Mouse (Mus musculus) hindbrain, embryonic 16.5 days (tissue): ENCODE measurements at regions not wholly inside any gene's neighbourhood (a gene's known extent, or its start where the extent isn't known, plus 50 kb on each side); places are given as distances from the start of the nearest gene placed in this dataset.

Experiments used
- ATAC-seq: fragments of 200-750 bp; cut with Nextera tagmentation; 2 replicates; pipeline ENCODE4 v1.8.0; 2017; ENCODE audit warnings: moderate TSS enrichment, moderate library complexity
- H3K27ac ChIP-seq: fragments of 300-500 bp; sonication (generic); 2 replicates; pipeline ENCODE4 v1.5.1; 2014; ENCODE audit warnings: low read depth, mild to moderate bottlenecking, control low read depth, low read length, moderate library complexity
- H3K27me3 ChIP-seq: fragments of 300-500 bp; sonication (generic); replicated peaks from 2 replicates; pipeline ENCODE4 v1.6.1; 2014; ENCODE audit warnings: low read length; ENCODE audit not compliant: control insufficient read depth, insufficient read depth
- H3K36me3 ChIP-seq: fragments of 300-500 bp; sonication (generic); 2 replicates; pipeline ENCODE4 v1.6.1; 2014; ENCODE audit warnings: mild to moderate bottlenecking, low read length, moderate library complexity, mixed read lengths; ENCODE audit not compliant: control insufficient read depth, insufficient read depth
- H3K4me1 ChIP-seq: fragments of 300-500 bp; sonication (generic); 2 replicates; pipeline ENCODE4 v1.6.1; 2014; ENCODE audit warnings: low read depth, low read length; ENCODE audit not compliant: control insufficient read depth, insufficient read depth
- H3K4me2 ChIP-seq: fragments of 300-500 bp; sonication (generic); 2 replicates; pipeline ENCODE4 v1.6.1; 2014; ENCODE audit warnings: mild to moderate bottlenecking, low read length, control low read depth, moderate library complexity
- H3K4me3 ChIP-seq: fragments of 300-500 bp; sonication (generic); 2 replicates; pipeline ENCODE4 v1.5.1; 2014; ENCODE audit warnings: mild to moderate bottlenecking, low read length, control low read depth, moderate library complexity
- H3K9ac ChIP-seq: fragments of 300-500 bp; sonication (generic); 2 replicates; pipeline ENCODE4 v1.6.1; 2014; ENCODE audit warnings: low read depth, mild to moderate bottlenecking, control low read depth, low read length, moderate library complexity
- H3K9me3 ChIP-seq: fragments of 300-500 bp; sonication (generic); 2 replicates; pipeline ENCODE4 v1.6.1; 2014; ENCODE audit warnings: mild to moderate bottlenecking, low read length, moderate library complexity; ENCODE audit not compliant: control insufficient read depth
- WGBS: fragments of 180-500 bp; shearing (Covaris S2); extraction: QIAGEN DNeasy Blood & Tissue Kit; methylation state at CpG from one replicate; pipeline ENCODE4 v1.1.7; 2014; 5-methylcytosine and 5-hydroxymethylcytosine counted together

GRCm38 (mm10) chr2:178862620-178863019 lies 432.3 kb downstream of the Cdh26 start:
- Histone ChIP-seq H3K4me2 (no peak overlapping the region), H3K9ac (no peak overlapping the region), H3K36me3 (no peaks in the 10 kb centered on the region), H3K4me3 (no peak overlapping the region), H3K4me1 (no peaks in the 10 kb centered on the region), H3K9me3 (no peaks in the 10 kb centered on the region), H3K27me3 (no peaks in the 10 kb centered on the region), H3K27ac (no peak overlapping the region)
- no peak for ATAC-seq

GRCm38 (mm10) chr2:178867086-178867485 lies 436.8 kb downstream of the Cdh26 start:
- no peaks in the 10 kb centered on the region for H3K36me3 ChIP-seq
- no peak overlapping the region for H3K4me2 ChIP-seq
- no peak overlapping the region for H3K4me3 ChIP-seq
- H3K27me3 ChIP-seq = no peaks in the 10 kb centered on the region
- no peak for ATAC-seq
- 79% methylated on average over 3 of the region's 3 CpGs for WGBS
- no peaks in the 10 kb centered on the region for H3K9me3 ChIP-seq
- no peak overlapping the region for H3K27ac ChIP-seq
- H3K4me1 ChIP-seq = no peaks in the 10 kb centered on the region
- H3K9ac ChIP-seq = no peak overlapping the region

GRCm38 (mm10) chr2:178869160-178869559 lies 438.8 kb downstream of the Cdh26 start:
- 69% methylated on average over 3 of the region's 3 CpGs for WGBS
- Histone ChIP-seq H3K4me3 (no peak overlapping the region), H3K27ac (no peak overlapping the region), H3K36me3 (no peaks in the 10 kb centered on the region), H3K4me1 (no peaks in the 10 kb centered on the region), H3K9me3 (no peaks in the 10 kb centered on the region), H3K9ac (no peak overlapping the region), H3K27me3 (no peaks in the 10 kb centered on the region), H3K4me2 (no peak overlapping the region)
- ATAC-seq = peak; percentile 64; the same call in 1 of the 2 replicates

- Histone ChIP-seq H3K9ac (no peak overlapping the region), H3K9me3 (no peaks in the 10 kb centered on the region), H3K4me2 (no peak overlapping the region), H3K27ac (no peak overlapping the region), H3K27me3 (no peaks in the 10 kb centered on the region), H3K4me3 (no peak overlapping the region), H3K36me3 (no peaks in the 10 kb centered on the region), H3K4me1 (no peaks in the 10 kb centered on the region)
- 72% methylated on average over 12 of the region's 12 CpGs for WGBS
- 0 out of 2 replicates have a peak, but pooled peaks have one; percentile 20 for ATAC-seq
Observed at GRCm38 (mm10) chr2:178878436-178878835, 448.1 kb downstream of the Cdh26 start.

GRCm38 (mm10) chr2:178885686-178886085 lies 455.4 kb downstream of the Cdh26 start:
- no peak overlapping the region for H3K4me3 ChIP-seq
- no peaks in the 10 kb centered on the region for H3K4me1 ChIP-seq
- no peak overlapping the region for H3K27ac ChIP-seq
- 54% methylated on average over 5 of the region's 5 CpGs for WGBS
- H3K36me3 ChIP-seq = no peaks in the 10 kb centered on the region
- no peaks in the 10 kb centered on the region for H3K9me3 ChIP-seq
- H3K9ac ChIP-seq = no peak overlapping the region
- no peaks in the 10 kb centered on the region for H3K27me3 ChIP-seq
- ATAC-seq = no peak
- no peak overlapping the region for H3K4me2 ChIP-seq

- Histone ChIP-seq H3K27me3 (no peaks in the 10 kb centered on the region), H3K9ac (no peak overlapping the region), H3K4me3 (no peak overlapping the region), H3K9me3 (no peaks in the 10 kb centered on the region), H3K27ac (no peak overlapping the region), H3K4me1 (no peaks in the 10 kb centered on the region), H3K4me2 (no peak overlapping the region), H3K36me3 (no peaks in the 10 kb centered on the region)
- ATAC-seq = peak; percentile 37; the same call in 1 of the 2 replicates
- WGBS = 62% methylated on average over 6 of the region's 6 CpGs
Observed at GRCm38 (mm10) chr2:178888704-178889103, 458.4 kb downstream of the Cdh26 start.

- H3K4me1 ChIP-seq = no peaks in the 10 kb centered on the region
- no peaks in the 10 kb centered on the region for H3K36me3 ChIP-seq
- ATAC-seq = no peak
- no peak overlapping the region for H3K9ac ChIP-seq
- no peak overlapping the region for H3K4me3 ChIP-seq
- WGBS = 85% methylated on average over 5 of the region's 5 CpGs
- no peaks in the 10 kb centered on the region for H3K27me3 ChIP-seq
- no peaks in the 10 kb centered on the region for H3K9me3 ChIP-seq
- H3K4me2 ChIP-seq = no peak overlapping the region
- no peak overlapping the region for H3K27ac ChIP-seq
Observed at GRCm38 (mm10) chr2:178902397-178902796, 472.1 kb downstream of the Cdh26 start.

DNA sequence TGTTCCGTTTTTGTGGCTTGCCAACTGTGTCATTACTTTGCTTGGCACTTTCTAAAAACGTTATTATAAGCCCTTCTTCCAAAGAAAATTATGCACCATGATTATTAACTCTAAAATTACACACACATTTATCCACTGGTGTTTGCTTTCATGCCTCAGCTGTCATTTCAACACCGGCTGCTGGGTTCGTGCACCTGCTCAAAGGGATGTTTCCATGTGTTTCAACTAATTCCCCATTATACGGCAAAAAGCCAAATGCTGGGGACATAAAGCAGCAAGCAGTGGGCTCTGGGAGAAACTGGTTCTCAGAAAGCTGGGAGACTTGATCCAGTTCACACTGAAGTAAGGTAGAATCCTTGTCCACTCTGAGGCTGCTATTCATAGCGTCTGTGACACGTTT lies 479.0 kb downstream of the Cdh26 start:
- H3K4me2 ChIP-seq = no peak overlapping the region
- H3K4me1 ChIP-seq = no peaks in the 10 kb centered on the region
- no peak for ATAC-seq
- 63% methylated on average over 7 of the region's 7 CpGs for WGBS
- no peak overlapping the region for H3K9ac ChIP-seq
- H3K27me3 ChIP-seq = no peaks in the 10 kb centered on the region
- H3K27ac ChIP-seq = no peak overlapping the region
- H3K36me3 ChIP-seq = no peaks in the 10 kb centered on the region
- no peak overlapping the region for H3K4me3 ChIP-seq
- no peaks in the 10 kb centered on the region for H3K9me3 ChIP-seq

DNA sequence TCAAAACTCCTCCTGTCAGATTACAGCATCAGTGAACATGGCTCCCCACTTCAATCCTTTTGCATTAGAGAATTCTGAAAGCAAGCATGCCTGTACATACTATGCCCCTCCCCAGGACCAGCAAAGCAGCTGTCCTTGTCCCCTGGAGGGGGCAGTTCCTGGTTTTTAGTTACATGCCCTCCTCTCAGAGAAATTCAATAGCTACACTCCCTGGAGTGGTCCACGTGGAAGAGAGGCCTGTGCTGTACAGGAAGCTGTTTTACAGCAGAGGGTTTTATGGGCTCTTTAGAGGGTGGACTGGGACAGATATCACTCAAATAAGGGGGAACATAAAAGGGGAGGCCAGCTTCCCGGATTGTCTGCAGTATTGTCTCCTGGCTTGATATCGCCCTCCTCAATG lies 481.3 kb downstream of the Cdh26 start:
- Histone ChIP-seq H3K4me2 (no peak overlapping the region), H3K27ac (no peak overlapping the region), H3K36me3 (no peaks in the 10 kb centered on the region), H3K9ac (no peak overlapping the region), H3K9me3 (no peaks in the 10 kb centered on the region), H3K4me1 (no peaks in the 10 kb centered on the region), H3K4me3 (no peak overlapping the region), H3K27me3 (no peaks in the 10 kb centered on the region)
- ATAC-seq = no peak
- 71% methylated on average over 3 of the region's 3 CpGs for WGBS
